Mouse (Mus musculus) kidney, adult 2 months (tissue): Measurements from ENCODE around the gene Drc3.

Experiments
- CTCF ChIP-seq: fragments of 200-500 bp; conservative IDR thresholded peaks from 2 replicates; pipeline ENCODE4 v1.5.1; 2011; ENCODE audit warnings: low read depth, mild to moderate bottlenecking, control low read depth, low read length, moderate library complexity, mixed read lengths; ENCODE audit not compliant: insufficient read depth, insufficient read length
- POLR2A ChIP-seq: fragments of 200-500 bp; IDR thresholded peaks from one replicate; pipeline ENCODE4 v1.6.1; 2011; ENCODE audit warnings: low read depth, low read length, control low read depth

DNA sequence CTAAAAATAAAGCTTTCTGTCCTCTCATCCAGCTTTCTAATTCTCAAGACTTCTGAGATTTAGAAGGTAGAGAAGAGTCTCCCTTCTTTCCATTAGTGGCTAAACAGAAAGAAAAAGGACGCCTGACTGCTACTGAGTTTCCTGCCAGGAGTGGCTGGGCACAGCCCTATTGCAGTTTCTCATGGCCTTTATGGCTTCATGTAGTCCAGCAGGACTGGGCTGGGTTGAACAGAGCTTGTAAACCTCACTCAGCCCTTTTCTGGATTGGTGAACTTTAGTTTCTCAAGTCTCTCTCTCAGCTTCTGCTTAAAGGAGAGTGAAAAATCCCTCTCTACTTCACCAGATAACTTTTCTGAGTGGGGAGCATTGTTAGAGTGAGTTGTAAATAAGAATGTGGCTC lies 73.3 kb downstream of the Drc3 start:
- TF ChIP-seq CTCF (no peak), POLR2A (no peak)
